Mouse (Mus musculus) neutrophil, adult 83 days (primary cell): Measurements from ENCODE around the gene Tbxa2r. TPM values are rescaled to one million over a fixed set of nuclear protein-coding genes. Genes with fewer than 3 reads are reported as not detected.

ENCODE experiments used
- total RNA-seq, 2 experiments: library from RNA; stranded (reverse); gene quantifications; one replicate each; pipeline ENCODE4 v1.2.4; 2023

The Tbxa2r gene
- under 1 TPM in 1 of 2 experiments, not detected in 1; 0.64 TPM for total RNA-seq

DNA sequence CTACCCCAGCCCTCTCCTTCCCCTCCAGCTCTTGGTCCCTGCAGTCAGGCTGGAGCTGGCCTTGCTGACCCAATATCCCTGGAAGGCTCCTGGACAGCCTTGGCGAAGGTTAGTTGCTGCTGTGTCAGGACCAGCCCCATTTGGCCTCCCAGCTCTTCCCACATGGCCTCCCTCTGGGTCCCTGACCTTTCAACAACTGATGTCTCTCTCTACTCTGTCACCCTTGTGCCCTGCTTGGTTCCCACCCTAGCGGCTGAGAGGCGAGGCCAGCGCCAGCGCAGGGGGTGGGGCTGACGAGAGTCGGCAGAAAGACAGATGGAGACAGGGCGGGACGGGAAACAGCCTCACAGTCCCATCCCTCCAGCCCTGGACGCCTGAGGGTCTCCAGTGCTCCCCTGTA, at the start of gene Tbxa2r:
TSS of gene Tbxa2r (plus strand) at position 346 of the 400 bp plus-strand sequence.

GRCm38 (mm10) chr10:81291511-81292104, 36.9 kb upstream of the Tbxa2r start, which contains the start of gene Tjp3:
Gene Tjp3 (minus strand): TSS chr10:81291581.

DNA sequence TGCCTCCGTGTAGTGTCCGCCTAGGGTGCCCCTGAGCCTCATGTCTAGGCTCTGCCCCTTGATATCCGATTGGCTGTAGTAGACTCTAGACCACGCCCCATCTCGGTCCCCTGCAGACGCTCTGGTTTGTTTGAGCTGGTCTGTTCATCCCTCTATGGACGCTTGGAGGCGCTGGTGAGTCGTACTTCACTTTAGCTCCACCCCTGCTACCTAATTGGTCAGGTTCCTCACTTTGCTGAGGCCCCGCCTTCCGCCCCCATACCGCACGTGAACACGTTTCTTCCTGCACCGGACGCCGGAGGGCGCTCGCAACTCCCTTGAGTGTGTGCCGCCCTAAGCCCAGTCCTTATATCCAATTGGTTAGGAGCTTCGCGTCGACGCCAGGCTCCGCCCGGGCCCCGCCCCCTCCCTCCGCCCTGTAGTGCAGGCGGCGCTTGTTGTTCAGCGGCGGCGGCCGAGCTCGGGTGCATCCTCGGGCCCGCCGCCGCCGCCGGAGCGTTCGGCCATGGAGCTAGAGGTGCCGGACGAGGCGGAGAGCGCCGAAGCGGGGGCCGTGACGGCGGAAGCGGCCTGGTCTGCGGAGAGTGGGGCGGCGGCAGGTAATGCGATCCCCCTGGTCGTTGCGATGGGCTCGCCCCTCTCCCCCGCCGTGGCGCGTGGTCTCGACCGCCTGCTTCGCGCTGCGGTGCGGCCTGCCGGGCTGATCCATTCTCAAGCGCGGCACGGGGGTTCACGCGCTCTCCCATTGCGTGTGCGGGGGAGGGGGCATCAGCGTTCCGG, 35.8 kb upstream of the Tbxa2r start, which contains the start of gene Pip5k1c:
TSS of gene Pip5k1c (plus strand) at position 410 of the 780 bp plus-strand sequence.

GRCm38 (mm10) chr10:81320550-81321347, 7.8 kb upstream of the Tbxa2r start, which contains the start of gene Cactin:
Gene Cactin (plus strand): TSS chr10:81321103.

GRCm38 (mm10) chr10:81342686-81343505, 14.4 kb downstream of the Tbxa2r start, which contains the start of gene Gipc3:
Gene Gipc3 (minus strand): TSS chr10:81343266.

DNA sequence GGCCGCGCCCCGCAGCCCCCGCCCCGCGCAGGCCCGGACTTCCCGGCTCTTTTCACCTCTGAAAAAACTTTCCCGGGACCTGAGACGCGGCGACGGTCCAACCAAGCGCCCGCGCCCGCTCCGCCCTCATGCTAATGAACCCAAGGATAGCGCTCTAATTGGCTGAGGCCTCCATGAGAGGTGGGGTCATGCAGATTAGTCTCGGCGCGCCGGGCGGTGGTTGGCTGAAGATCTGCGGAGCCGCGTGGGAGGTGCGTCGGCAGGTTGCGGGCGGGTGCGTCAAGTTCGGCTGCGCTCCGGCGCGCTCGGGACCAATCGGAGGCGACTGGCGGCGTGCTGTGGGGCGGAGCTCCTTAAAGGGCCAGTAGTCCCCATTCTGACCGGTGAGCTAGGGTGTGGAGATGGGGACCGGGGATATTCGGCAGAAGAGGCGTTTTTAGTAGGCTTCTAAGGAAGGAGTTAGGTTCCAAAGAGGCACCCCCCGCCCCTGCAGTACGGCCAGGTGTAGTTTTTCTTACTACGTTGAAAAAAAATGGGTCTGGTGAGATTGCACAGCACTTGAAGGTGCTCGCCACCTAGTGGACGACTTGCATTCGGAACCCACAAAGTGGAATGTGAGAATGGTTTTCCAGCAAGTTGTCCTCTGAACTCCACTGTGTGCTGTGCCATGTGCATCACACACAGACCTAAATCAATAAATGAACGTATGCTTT, 22.0 kb downstream of the Tbxa2r start, which contains the start of gene Hmg20b:
TSS of gene Hmg20b (minus strand) at position 130 of the 713 bp plus-strand sequence.

DNA sequence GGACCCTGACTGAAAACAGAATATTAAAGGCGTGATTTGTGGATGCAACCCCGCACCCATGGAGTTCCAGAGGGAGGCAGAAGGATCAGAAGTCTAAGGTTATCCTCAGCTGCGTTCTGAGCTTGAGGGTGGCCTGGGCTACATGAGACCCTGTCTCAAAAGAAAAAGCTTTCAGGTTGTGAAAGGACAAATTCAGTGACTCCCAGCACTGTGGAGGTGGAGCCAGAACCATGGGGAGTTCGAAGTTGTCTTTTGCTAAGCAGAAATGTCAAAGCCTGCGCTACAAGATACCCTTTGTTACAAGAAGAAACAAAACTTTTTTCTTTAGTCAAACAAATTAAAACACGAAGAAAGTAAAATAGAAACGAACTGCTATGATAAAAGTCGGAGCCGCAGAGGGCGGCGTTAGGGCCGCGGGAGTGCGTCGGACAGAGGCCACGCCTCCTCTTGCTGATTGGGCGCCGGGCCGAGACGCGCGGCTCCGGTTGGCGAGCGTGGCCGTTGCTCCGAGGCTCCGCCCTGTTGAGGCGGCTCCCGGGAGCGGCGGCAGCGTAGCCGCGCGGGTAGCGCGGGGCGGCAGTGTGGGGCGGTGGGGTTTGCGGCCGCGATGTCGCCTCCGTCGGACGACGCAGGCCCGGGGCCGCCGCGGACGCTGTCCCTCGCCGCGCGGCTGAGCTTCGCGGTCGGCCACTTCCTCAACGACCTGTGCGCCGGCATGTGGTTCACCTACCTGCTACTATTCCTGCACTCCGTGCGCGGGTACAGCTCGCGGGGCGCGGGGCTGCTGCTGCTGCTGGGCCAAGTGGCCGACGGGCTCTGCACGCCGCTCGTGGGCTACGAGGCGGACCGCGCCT, 28.7 kb downstream of the Tbxa2r start, which contains the start of gene Mfsd12:
TSS of gene Mfsd12 (plus strand) at position 501 of the 854 bp plus-strand sequence.

GRCm38 (mm10) chr10:81365672-81366476, 37.3 kb downstream of the Tbxa2r start, which contains the start of gene 4930404N11Rik:
Gene 4930404N11Rik (minus strand): TSS chr10:81365816.

DNA sequence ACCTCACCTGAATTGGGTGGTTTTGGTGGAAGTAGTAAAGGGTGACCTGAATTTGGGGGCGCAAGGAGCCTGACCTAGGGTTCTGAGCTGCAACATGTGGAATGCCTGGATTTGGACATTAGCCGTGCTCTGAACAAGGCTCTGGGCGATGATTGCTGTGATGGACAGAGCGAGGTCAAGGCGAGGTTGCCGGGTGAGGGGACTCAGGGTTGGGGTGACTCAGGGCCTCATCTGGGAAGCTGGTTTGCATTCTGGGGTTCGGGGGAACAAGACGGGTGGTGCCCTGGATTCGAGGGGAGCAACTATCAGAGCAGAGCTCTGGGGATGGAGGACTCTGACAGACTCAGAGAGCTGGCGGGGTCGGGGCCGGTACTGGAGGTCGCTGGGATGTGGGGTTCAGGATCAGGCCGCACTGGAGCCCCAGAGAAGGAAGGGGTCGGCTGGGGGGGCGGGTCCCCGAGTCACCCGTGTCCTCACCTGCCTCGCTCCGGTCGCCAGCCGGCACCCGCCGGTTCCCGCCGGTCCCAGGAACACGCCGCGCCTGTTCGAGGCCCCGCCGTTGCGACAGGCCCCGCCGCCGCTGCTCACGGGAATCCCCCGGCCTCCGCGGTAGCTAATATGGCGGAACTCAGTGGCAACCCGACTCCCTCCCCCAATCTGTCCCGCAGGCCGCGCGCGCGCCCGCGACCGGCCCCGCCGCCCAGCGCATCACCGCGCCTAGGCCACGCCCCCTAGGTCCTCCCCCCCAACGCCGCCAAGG, 49.4 kb downstream of the Tbxa2r start, which contains the start of gene Fzr1:
TSS of gene Fzr1 (minus strand) at position 724 of the 760 bp plus-strand sequence.

DNA sequence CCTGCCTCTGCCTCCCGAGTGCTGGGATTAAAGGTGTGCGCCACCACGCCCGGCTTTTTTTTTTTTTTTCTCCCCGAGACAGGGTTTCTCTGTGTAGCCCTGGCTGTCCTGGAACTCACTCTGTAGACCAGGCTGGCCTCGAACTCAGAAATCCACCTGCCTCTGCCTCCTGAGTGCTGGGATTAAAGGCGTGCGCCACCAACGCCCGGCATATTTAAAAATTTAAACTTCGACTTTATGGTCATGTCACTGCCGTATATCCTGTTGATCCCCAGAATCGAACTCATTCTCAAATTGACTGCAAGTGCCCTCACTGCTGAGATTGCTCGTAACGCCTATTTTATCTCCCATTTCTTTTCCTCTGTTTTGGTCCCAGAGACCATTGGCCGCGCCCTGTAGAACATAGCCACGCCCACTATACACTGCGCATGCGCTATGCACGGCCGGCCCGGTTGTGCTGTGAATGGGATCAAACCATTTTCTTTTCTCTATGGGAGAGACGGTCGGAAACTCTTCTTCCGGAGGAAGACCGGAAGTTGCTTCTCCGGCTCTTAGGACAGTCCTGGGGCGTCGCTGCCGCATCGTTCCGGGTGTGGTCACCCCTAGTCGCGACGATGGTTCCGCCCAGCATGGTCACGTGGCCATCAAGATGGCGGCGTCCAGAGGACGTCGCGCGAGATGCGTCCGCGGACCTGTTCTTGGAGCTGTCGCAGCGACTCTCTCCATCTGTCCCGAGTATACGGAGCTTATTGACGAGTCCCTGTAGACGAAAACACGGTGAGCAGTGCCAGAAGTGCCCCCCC, 55.5 kb downstream of the Tbxa2r start, which contains the start of the genes Dohh and Gm48551:
TSS of gene Dohh (plus strand) at position 627 of the 803 bp plus-strand sequence.
TSS of gene Gm48551 (plus strand) at position 665 of the 803 bp plus-strand sequence.

Other genes starting within 250 kb of the Tbxa2r start
- gene Creb3l3, start 229.9 kb upstream of the Tbxa2r start, total RNA-seq: 1 to 10 TPM in 1 of 2 experiments, under 1 TPM in 1; 0.64 to 1.2 TPM
- 10 to 100 TPM; 86.1 to 87.6 TPM for gene Map2k2, start 222.8 kb upstream of the Tbxa2r start, total RNA-seq
- 10 to 100 TPM; 62.4 to 68.5 TPM for gene Zbtb7a, start 193.5 kb upstream of the Tbxa2r start, total RNA-seq
- gene Pias4, start 160.8 kb upstream of the Tbxa2r start, total RNA-seq: 10 to 100 TPM; 27.3 to 29.5 TPM
- gene Eef2, start 152.1 kb upstream of the Tbxa2r start, total RNA-seq: 100 to 1,000 TPM; 824 to 844 TPM
- 10 to 100 TPM; 26.8 to 31.2 TPM for gene Dapk3, start 145.7 kb upstream of the Tbxa2r start, total RNA-seq
- not detected for gene 4930442H23Rik, start 144.9 kb upstream of the Tbxa2r start, total RNA-seq
- gene Nmrk2, start 126.7 kb upstream of the Tbxa2r start, total RNA-seq: not detected
- not detected for gene Atcay, start 97.9 kb upstream of the Tbxa2r start, total RNA-seq
- gene Zfr2, start 95.6 kb upstream of the Tbxa2r start, total RNA-seq: 1 to 10 TPM in 1 of 2 experiments, under 1 TPM in 1; 0.44 to 1.5 TPM
- 1 to 10 TPM; 7.1 to 10.0 TPM for gene Matk, start 75.8 kb upstream of the Tbxa2r start, total RNA-seq
- gene Mrpl54, start 61.8 kb upstream of the Tbxa2r start, total RNA-seq: 10 to 100 TPM; 36.4 to 40.7 TPM
- gene Apba3, start 61.8 kb upstream of the Tbxa2r start, total RNA-seq: 10 to 100 TPM; 28.2 to 28.6 TPM
- 1 to 10 TPM; 5.6 to 5.8 TPM for gene Tjp3, start 37.1 kb upstream of the Tbxa2r start, total RNA-seq
- 10 to 100 TPM; 84.7 to 91.8 TPM for gene Pip5k1c, start 35.8 kb upstream of the Tbxa2r start, total RNA-seq
- gene Cactin, start 7.6 kb upstream of the Tbxa2r start, total RNA-seq: 10 to 100 TPM; 27.9 to 30.2 TPM
- gene Gipc3, start 14.5 kb downstream of the Tbxa2r start, total RNA-seq: not detected
- gene Hmg20b, start 21.7 kb downstream of the Tbxa2r start, total RNA-seq: 10 to 100 TPM; 38.3 to 46.6 TPM
- gene Mfsd12, start 28.8 kb downstream of the Tbxa2r start, total RNA-seq: 10 to 100 TPM; 19.2 to 20.1 TPM
- 1 to 10 TPM; 3.8 to 4.8 TPM for gene 4930404N11Rik, start 37.1 kb downstream of the Tbxa2r start, total RNA-seq
- 10 to 100 TPM; 51.4 to 52.7 TPM for gene Fzr1, start 49.8 kb downstream of the Tbxa2r start, total RNA-seq
- gene Dohh, start 55.7 kb downstream of the Tbxa2r start, total RNA-seq: 10 to 100 TPM; 17.9 to 20.0 TPM
- gene Gm48551, start 55.7 kb downstream of the Tbxa2r start, total RNA-seq: under 1 TPM; 0.53 to 0.70 TPM
- gene Gm48552, start 60.3 kb downstream of the Tbxa2r start, total RNA-seq: 1 to 10 TPM; 1.1 to 1.3 TPM
- 10 to 100 TPM in 1 of 2 experiments, 1 to 10 TPM in 1; 7.1 to 10.6 TPM for gene Smim24, start 64.3 kb downstream of the Tbxa2r start, total RNA-seq
- gene Nfic, start 126.9 kb downstream of the Tbxa2r start, total RNA-seq: 10 to 100 TPM; 64.6 to 69.7 TPM
- not detected for gene Celf5, start 154.0 kb downstream of the Tbxa2r start, total RNA-seq
- 100 to 1,000 TPM; 130 to 141 TPM for gene Ncln, start 167.7 kb downstream of the Tbxa2r start, total RNA-seq
- gene S1pr4, start 171.4 kb downstream of the Tbxa2r start, total RNA-seq: 10 to 100 TPM; 66.7 to 79.7 TPM
- gene Gna15, start 195.5 kb downstream of the Tbxa2r start, total RNA-seq: 10 to 100 TPM; 32.1 to 33.5 TPM
- gene Gna11, start 216.5 kb downstream of the Tbxa2r start, total RNA-seq: 10 to 100 TPM; 10.4 to 15.4 TPM
- gene Aes, start 230.8 kb downstream of the Tbxa2r start, total RNA-seq: 100 to 1,000 TPM; 321 to 355 TPM
- 1 to 10 TPM; 1.4 to 1.5 TPM for gene Tle2, start 245.8 kb downstream of the Tbxa2r start, total RNA-seq